Mouse (Mus musculus) liver, embryonic 14.5 days (tissue): ENCODE measurements around the gene Pan2. TPM values are rescaled to one million over a fixed set of nuclear protein-coding genes. Genes with fewer than 3 reads are reported as not detected.

Source experiments
- ATAC-seq: fragments of 200-750 bp; cut with Nextera tagmentation; 2 replicates; pipeline ENCODE4 v1.8.0; 2017; ENCODE audit warnings: moderate number of reproducible peaks, mild to moderate bottlenecking, moderate library complexity; ENCODE audit not compliant: insufficient read depth
- DNase-seq, 3 experiments: peaks; one replicate each; pipeline ENCODE4 v3.0.0-alpha.2; 2012 to 2013; ENCODE audit warnings: low read depth in 3 of 3, low spot score in 3 of 3
- H3K27ac ChIP-seq: fragments of 300-500 bp; sonication (generic); 2 replicates; pipeline ENCODE4 v1.5.1; 2014; ENCODE audit warnings: moderate library complexity, mild to moderate bottlenecking, control low read depth, inconsistent platforms
- H3K27me3 ChIP-seq: fragments of 300-500 bp; sonication (generic); 2 replicates; pipeline ENCODE4 v1.6.1; 2014; ENCODE audit warnings: mild to moderate bottlenecking, low read length, moderate library complexity; ENCODE audit not compliant: control insufficient read depth, insufficient read depth
- H3K36me3 ChIP-seq: fragments of 300-500 bp; sonication (generic); replicated peaks from 2 replicates; pipeline ENCODE4 v1.6.1; 2014; ENCODE audit warnings: low read depth; ENCODE audit not compliant: control insufficient read depth, insufficient read depth
- H3K4me1 ChIP-seq, 2 experiments: fragments of 200-500 bp in 1 of 2; fragments of 300-500 bp in 1 of 2; sonication (generic) in 1 of 2; replicated peaks; 2 replicates each; pipeline ENCODE4 v1.6.1; 2012 to 2014; ENCODE audit warnings: antibody characterized with exemption in 1 of 2, inconsistent platforms in 1 of 2, low read length in 1 of 2; ENCODE audit not compliant: control insufficient read depth in 2 of 2, insufficient read depth in 2 of 2
- H3K4me2 ChIP-seq: fragments of 300-500 bp; sonication (generic); 2 replicates; pipeline ENCODE4 v1.6.1; 2014; ENCODE audit warnings: low read depth, mild to moderate bottlenecking, control low read depth, moderate library complexity
- H3K4me3 ChIP-seq, 2 experiments: fragments of 200-500 bp in 1 of 2; fragments of 300-500 bp in 1 of 2; sonication (generic) in 1 of 2; 2 replicates each; pipeline ENCODE4 v1.5.1; 2012 to 2014; ENCODE audit warnings: low read depth in 2 of 2, low read length in 2 of 2, mild to moderate bottlenecking in 2 of 2, control low read depth in 1 of 2, inconsistent platforms in 1 of 2, moderate library complexity in 1 of 2; ENCODE audit not compliant: insufficient read depth in 1 of 2
- H3K9ac ChIP-seq: fragments of 300-500 bp; sonication (generic); replicated peaks from 2 replicates; pipeline ENCODE4 v1.6.1; 2014; ENCODE audit warnings: mild to moderate bottlenecking, control low read depth, moderate library complexity
- H3K9me3 ChIP-seq: fragments of 300-500 bp; sonication (generic); 2 replicates; pipeline ENCODE4 v1.6.1; 2016; ENCODE audit warnings: low read length, mixed read lengths; ENCODE audit not compliant: control insufficient read depth
- CTCF ChIP-seq: IDR thresholded peaks from 2 replicates; pipeline ENCODE4 v1.5.1; 2016; ENCODE audit warnings: antibody characterized with exemption, low read depth, control low read depth
- EP300 ChIP-seq: IDR thresholded peaks from 2 replicates; pipeline ENCODE4 v1.6.1; 2016; ENCODE audit warnings: antibody characterized with exemption, low read depth
- WGBS: fragments of 180-500 bp; shearing (Covaris S2); extraction: QIAGEN DNeasy Blood & Tissue Kit; methylation state at CpG from one replicate; pipeline ENCODE4 v1.1.7; 2014; ENCODE audit not compliant: insufficient replicate concordance; 5-methylcytosine and 5-hydroxymethylcytosine counted together
- polyA plus RNA-seq, 2 experiments: library from polyadenylated mRNA; depleted of rRNA in 1 of 2; stranded (reverse) in 1 of 2; unstranded in 1 of 2; fragments of >200 nt; fragmentation: Nextera tagmentation in 1 of 2; extraction: Ambion mirVana in 1 of 2; gene quantifications; 2 replicates each; pipeline versions ENCODE4 v1.2.1 to v1.2.3; 2012 to 2014

The Pan2 gene
- polyA plus RNA-seq, 2 experiments, result 10.1 to 13.3 TPM

GRCm38 (mm10) chr10:128296370-128297090 is 6.6 kb upstream of the Pan2 start:
- no peak for ATAC-seq
- no peak for DNase-seq
- Histone ChIP-seq H3K4me1 (no peaks in the 10 kb centered on the region; a peak in 1 of 4 replicates), H3K9ac (no peak overlapping the region), H3K9me3 (no peaks in the 10 kb centered on the region), H3K27me3 (no peaks in the 10 kb centered on the region), H3K27ac (no peak overlapping the region), H3K4me3 (no peak overlapping the region), H3K36me3 (0 out of 2 replicates have a peak, but pooled peaks cover 1% of the 10 kb centered on the region), H3K4me2 (no peak overlapping the region)
- 70% methylated on average over 13 of the region's 13 CpGs for WGBS
- TF ChIP-seq CTCF (no peak), EP300 (no peak)

GRCm38 (mm10) chr10:128297221-128297620 is 5.9 kb upstream of the Pan2 start:
- DNase-seq (no peak), ATAC-seq (no peak)
- H3K4me3 ChIP-seq, result no peak overlapping the region
- no peaks in the 10 kb centered on the region for H3K36me3 ChIP-seq
- peaks cover under 1 to 1% of the 10 kb centered on the region in 2 experiments; a peak in 2 of 4 replicates for H3K4me1 ChIP-seq
- no peaks in the 10 kb centered on the region for H3K9me3 ChIP-seq
- no peak overlapping the region for H3K4me2 ChIP-seq
- WGBS, result 63% methylated on average over 4 of the region's 4 CpGs
- H3K27ac ChIP-seq, result no peak overlapping the region
- TF ChIP-seq EP300, result no peak
- no peak for TF ChIP-seq CTCF
- no peaks in the 10 kb centered on the region for H3K27me3 ChIP-seq
- H3K9ac ChIP-seq, result no peak overlapping the region

- 80% methylated on average over 11 of the region's 11 CpGs for WGBS
- no peak for TF ChIP-seq EP300
- no peak for TF ChIP-seq CTCF
- no peak overlapping the region for H3K9ac ChIP-seq
Measured at GRCm38 (mm10) chr10:128297622-128298021, 5.5 kb upstream of the Pan2 start.

GRCm38 (mm10) chr10:128298243-128298642 is 4.9 kb upstream of the Pan2 start:
- Histone ChIP-seq H3K9me3 (no peaks in the 10 kb centered on the region), H3K4me1 (peaks cover 4 to 5% of the 10 kb centered on the region in 2 experiments; a peak in 3 of 4 replicates), H3K9ac (no peak overlapping the region), H3K36me3 (no peaks in the 10 kb centered on the region), H3K4me3 (no peak overlapping the region), H3K27me3 (no peaks in the 10 kb centered on the region), H3K27ac (no peak overlapping the region), H3K4me2 (no peak overlapping the region)
- ATAC-seq (no peak), DNase-seq (no peak)
- no peak for TF ChIP-seq CTCF
- TF ChIP-seq EP300, result no peak
- 37% methylated on average over 6 of the region's 6 CpGs for WGBS

More at GRCm38 (mm10) chr10:128297622-128298021, 5.5 kb upstream of the Pan2 start:
- no peak for DNase-seq
- H3K4me3 ChIP-seq, result no peak overlapping the region
- no peak for ATAC-seq
- H3K36me3 ChIP-seq, result no peaks in the 10 kb centered on the region
- H3K9me3 ChIP-seq, result no peaks in the 10 kb centered on the region
- no peak overlapping the region for H3K4me2 ChIP-seq
- no peaks in the 10 kb centered on the region for H3K27me3 ChIP-seq
- H3K4me1 ChIP-seq, result peaks cover 4 to 5% of the 10 kb centered on the region in 2 experiments; a peak in 3 of 4 replicates
- H3K27ac ChIP-seq, result no peak overlapping the region

- DNase-seq (no peak), ATAC-seq (no peak)
- H3K4me2 ChIP-seq, result no peak within 1 kb of the TSS
- 62% methylated on average over 11 of the region's 11 CpGs for WGBS
- no peak within 1 kb of the TSS for H3K9ac ChIP-seq
- H3K36me3 ChIP-seq, result no peaks in the 10 kb centered on the region
- H3K9me3 ChIP-seq, result no peaks in the 10 kb centered on the region
- peaks cover 4 to 7% of the 10 kb centered on the region in 2 experiments; a peak in 3 of 4 replicates for H3K4me1 ChIP-seq
- H3K4me3 ChIP-seq, result no peak within 1 kb of the TSS
- TF ChIP-seq CTCF (no peak), EP300 (no peak)
- no peaks in the 10 kb centered on the region for H3K27me3 ChIP-seq
- H3K27ac ChIP-seq, result no peak within 1 kb of the TSS
Measured at GRCm38 (mm10) chr10:128298702-128299171, 4.4 kb upstream of the Pan2 start, which contains the start of gene Il23a. Gene Il23a (minus strand): TSS chr10:128298752.
